Mouse (Mus musculus) stomach, postnatal 0 days (tissue): ENCODE data around the gene Gm11639. TPM values are rescaled to one million over a fixed set of nuclear protein-coding genes. Genes with fewer than 3 reads are reported as not detected.
A peak's percentile ranks its signal among the peaks of the same experiment; 100 is the strongest.

Experiments
- ATAC-seq: fragments of 200-750 bp; cut with Nextera tagmentation; 2 replicates; pipeline ENCODE4 v1.8.0; 2017; ENCODE audit not compliant: low FRiP score, low TSS enrichment
- DNase-seq: peaks from one replicate; pipeline ENCODE4 v3.0.0-alpha.2; 2016; ENCODE audit warnings: low spot score
- H3K27ac ChIP-seq: fragments of 300-500 bp; sonication (generic); replicated peaks from 2 replicates; pipeline ENCODE4 v1.5.1; 2014; ENCODE audit warnings: mild to moderate bottlenecking, control low read depth
- H3K27me3 ChIP-seq: fragments of 300-500 bp; sonication (generic); 2 replicates; pipeline ENCODE4 v1.6.1; 2014; ENCODE audit warnings: low read length; ENCODE audit not compliant: control insufficient read depth, insufficient read depth
- H3K36me3 ChIP-seq: fragments of 300-500 bp; sonication (generic); 2 replicates; pipeline ENCODE4 v1.6.1; 2014; ENCODE audit warnings: low read length, mixed read lengths; ENCODE audit not compliant: control insufficient read depth, insufficient read depth
- H3K4me1 ChIP-seq: fragments of 300-500 bp; sonication (generic); replicated peaks from 2 replicates; pipeline ENCODE4 v1.6.1; 2014; ENCODE audit warnings: antibody characterized with exemption; ENCODE audit not compliant: control insufficient read depth, insufficient read depth
- H3K4me2 ChIP-seq: fragments of 300-500 bp; sonication (generic); replicated peaks from 2 replicates; pipeline ENCODE4 v1.6.1; 2014; ENCODE audit warnings: low read depth, mild to moderate bottlenecking, control low read depth, moderate library complexity
- H3K4me3 ChIP-seq: fragments of 300-500 bp; sonication (generic); 2 replicates; pipeline ENCODE4 v1.5.1; 2014; ENCODE audit warnings: low read depth, low read length, control low read depth
- H3K9ac ChIP-seq: fragments of 300-500 bp; sonication (generic); 2 replicates; pipeline ENCODE4 v1.6.1; 2014; ENCODE audit warnings: mild to moderate bottlenecking, low read length, control low read depth, mixed read lengths
- H3K9me3 ChIP-seq: fragments of 300-500 bp; sonication (generic); 2 replicates; pipeline ENCODE4 v1.6.1; 2016; ENCODE audit warnings: low read length; ENCODE audit not compliant: control insufficient read depth
- CTCF ChIP-seq: IDR thresholded peaks from 2 replicates; pipeline ENCODE4 v1.5.1; 2016; ENCODE audit warnings: antibody characterized with exemption, low read depth, mild to moderate bottlenecking, moderate library complexity
- EP300 ChIP-seq: optimal IDR thresholded peaks from 2 replicates; pipeline ENCODE3; 2016; ENCODE audit warnings: antibody characterized with exemption
- WGBS: fragments of 180-500 bp; shearing (Covaris S2); extraction: QIAGEN DNeasy Blood & Tissue Kit; methylation state at CpG from one replicate; pipeline ENCODE4 v1.1.7; 2014; 5-methylcytosine and 5-hydroxymethylcytosine counted together
- polyA plus RNA-seq: library from polyadenylated mRNA; unstranded; fragments of >200 nt; fragmentation: Nextera tagmentation; extraction: Ambion mirVana; gene quantifications from 2 replicates; pipeline ENCODE4 v1.2.1, GENCODE M21; 2015

Gm11639 gene
- 0.01 TPM in 2 replicates for polyA plus RNA-seq

DNA sequence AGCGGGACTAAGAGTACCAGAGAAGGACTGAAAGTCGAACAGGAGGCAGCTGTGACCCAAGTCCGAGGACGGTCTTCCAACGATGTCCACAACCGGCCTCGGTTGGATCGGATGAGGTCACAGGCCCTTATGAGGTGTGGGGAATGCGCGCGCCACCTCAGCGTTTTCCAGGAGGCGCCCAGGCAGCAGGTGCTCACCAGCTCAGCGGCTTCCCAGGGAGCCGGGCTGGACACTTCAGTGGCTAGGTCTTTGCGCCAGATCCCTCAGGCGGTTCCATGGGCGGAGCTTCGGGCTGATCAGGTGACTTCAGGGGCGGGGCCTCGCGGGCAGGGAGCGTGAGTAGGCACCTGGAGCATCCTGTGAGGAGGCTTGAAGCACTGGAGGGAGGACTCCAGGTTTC, at the start of gene Gm11639:
Gm11639 (plus strand) TSS at position 160 of the 400 bp plus-strand sequence.
- TF ChIP-seq CTCF (no peak), EP300 (no peak)
- Histone ChIP-seq H3K9me3 (no peaks in the 10 kb centered on the region), H3K27me3 (no peaks in the 10 kb centered on the region), H3K4me2 (peak within 1 kb of the TSS; percentile 23; the same call in 1 of the 2 replicates), H3K9ac (no peak within 1 kb of the TSS), H3K4me1 (no peaks in the 10 kb centered on the region), H3K4me3 (no peak within 1 kb of the TSS), H3K36me3 (no peaks in the 10 kb centered on the region), H3K27ac (no peak within 1 kb of the TSS)
- 23% methylated on average over 23 of the region's 23 CpGs for WGBS
- peak; percentile 42 for DNase-seq
- ATAC-seq: peak; percentile 61; the same call in 1 of the 2 replicates

DNA sequence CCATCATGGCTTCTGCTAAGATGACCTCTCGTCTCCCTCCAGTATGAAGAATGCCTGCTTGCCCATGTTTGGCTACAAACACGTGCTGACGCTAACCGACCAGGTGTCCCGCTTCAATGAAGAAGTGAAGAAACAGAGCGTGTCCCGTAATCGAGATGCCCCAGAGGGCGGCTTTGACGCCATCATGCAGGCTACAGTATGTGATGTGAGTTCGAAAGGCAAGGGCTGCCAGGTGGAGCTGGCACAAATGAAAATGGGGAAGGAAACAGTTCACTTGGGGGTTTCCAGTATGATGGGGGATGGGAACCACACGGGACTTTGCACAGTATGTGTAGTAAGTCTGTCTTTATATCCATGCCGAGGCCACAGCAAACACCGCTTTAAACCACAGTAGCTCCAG, 48.5 kb upstream of the Gm11639 start:
- Histone ChIP-seq H3K27me3 (no peaks in the 10 kb centered on the region), H3K27ac (no peak overlapping the region), H3K9ac (no peak overlapping the region), H3K4me2 (no peak overlapping the region), H3K36me3 (peaks cover 2% of the 10 kb centered on the region), H3K9me3 (no peaks in the 10 kb centered on the region), H3K4me1 (no peaks in the 10 kb centered on the region), H3K4me3 (no peak overlapping the region)
- no peak for ATAC-seq
- no peak for TF ChIP-seq EP300
- no peak for TF ChIP-seq CTCF
- DNase-seq: no peak
- 86% methylated on average over 14 of the region's 14 CpGs for WGBS

DNA sequence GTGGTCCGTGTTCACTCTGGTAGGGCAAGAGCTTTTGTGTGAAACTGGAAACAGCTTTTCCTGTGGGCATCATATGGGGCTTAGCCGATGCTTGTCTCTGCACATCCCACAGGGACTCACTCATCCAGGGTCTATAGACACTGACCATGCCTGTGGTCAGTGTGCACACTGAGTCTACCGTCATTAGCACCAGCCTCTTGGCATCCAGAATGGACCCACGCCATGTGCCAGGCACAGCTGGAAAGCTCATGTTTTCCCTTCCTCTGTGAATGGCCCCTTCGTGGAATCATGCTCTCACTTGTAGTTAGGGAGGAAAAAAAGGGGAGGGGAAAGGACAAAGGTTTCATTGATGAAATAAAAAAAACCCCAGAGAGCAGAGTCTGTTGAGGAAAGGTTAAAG, 47.5 kb upstream of the Gm11639 start:
- peaks cover 2% of the 10 kb centered on the region for H3K36me3 ChIP-seq
- H3K9me3 ChIP-seq: no peaks in the 10 kb centered on the region
- no peak overlapping the region for H3K4me2 ChIP-seq
- WGBS: 79% methylated on average over 5 of the region's 5 CpGs
- no peak overlapping the region for H3K4me3 ChIP-seq
- H3K4me1 ChIP-seq: no peaks in the 10 kb centered on the region
- no peak for TF ChIP-seq EP300
- TF ChIP-seq CTCF: no peak
- no peak overlapping the region for H3K9ac ChIP-seq
- no peaks in the 10 kb centered on the region for H3K27me3 ChIP-seq
- H3K27ac ChIP-seq: no peak overlapping the region
- ATAC-seq: no peak
- no peak for DNase-seq

DNA sequence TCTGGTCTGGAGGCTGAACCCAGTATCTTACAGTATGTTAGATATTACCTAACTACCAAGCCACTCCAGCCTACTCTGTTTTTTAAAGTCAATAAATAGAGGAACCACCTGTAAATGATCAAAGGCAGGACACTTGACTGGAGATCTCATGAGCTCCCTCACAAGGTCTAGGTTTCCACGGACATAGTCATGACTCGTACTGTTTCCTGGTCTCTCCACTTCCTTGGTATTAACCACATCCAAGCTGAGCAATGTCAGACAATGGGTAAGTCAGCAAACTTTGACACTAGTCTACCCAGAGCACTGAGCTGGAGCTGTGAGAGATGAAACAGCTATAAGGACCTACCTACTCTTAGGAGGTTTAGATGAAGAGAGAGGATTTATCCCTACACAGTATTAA, 46.6 kb upstream of the Gm11639 start:
- Histone ChIP-seq H3K4me3 (no peak overlapping the region), H3K9me3 (no peaks in the 10 kb centered on the region), H3K9ac (no peak overlapping the region), H3K27ac (no peak overlapping the region), H3K4me2 (no peak overlapping the region), H3K27me3 (no peaks in the 10 kb centered on the region), H3K4me1 (no peaks in the 10 kb centered on the region), H3K36me3 (peaks cover 2% of the 10 kb centered on the region)
- no peak for DNase-seq
- no peak for ATAC-seq
- 77% methylated on average over 2 of the region's 2 CpGs for WGBS
- TF ChIP-seq EP300 (no peak), CTCF (no peak)

DNA sequence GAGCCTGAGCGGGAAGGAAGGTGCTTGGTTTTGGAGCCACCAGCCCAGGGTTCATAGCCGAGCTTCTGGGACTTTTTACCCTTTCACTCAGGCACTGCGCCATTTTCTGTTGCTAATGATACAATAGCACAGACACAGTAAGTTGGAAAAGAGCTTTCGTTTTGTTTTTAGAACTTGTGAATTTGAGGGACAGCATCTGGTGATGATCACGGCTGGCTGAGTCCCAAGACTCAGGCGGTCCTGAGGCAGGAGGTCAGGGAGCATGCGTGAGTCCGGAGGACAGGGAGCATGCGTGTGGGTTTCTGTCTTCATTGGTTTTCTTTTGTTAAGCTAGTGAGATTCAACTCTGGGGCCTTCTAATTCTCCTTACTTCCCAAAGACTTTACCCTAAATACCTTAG, 45.9 kb upstream of the Gm11639 start:
- TF ChIP-seq EP300 (no peak), CTCF (no peak)
- peaks cover 2% of the 10 kb centered on the region for H3K36me3 ChIP-seq
- no peak for ATAC-seq

DNA sequence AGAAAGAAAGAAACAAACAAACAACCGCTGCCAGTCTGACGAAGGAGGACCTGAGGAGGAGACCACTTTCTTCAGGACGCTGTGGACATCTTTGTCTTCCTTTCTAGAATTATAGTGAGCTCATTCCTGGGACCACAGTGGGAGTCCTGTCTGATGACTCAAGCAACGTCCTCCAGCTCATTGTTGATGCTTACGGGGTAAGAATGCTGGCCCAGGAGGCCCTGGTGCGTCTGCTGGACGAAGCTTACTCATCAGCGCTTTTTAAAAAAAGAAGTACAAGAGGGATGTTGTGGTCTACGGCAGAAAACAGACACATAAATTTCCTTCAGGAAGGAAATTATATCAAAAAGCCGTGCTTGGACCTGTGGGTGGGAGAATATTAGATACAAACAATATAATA, 44.6 kb upstream of the Gm11639 start:
- Histone ChIP-seq H3K9ac (no peak overlapping the region), H3K9me3 (no peaks in the 10 kb centered on the region), H3K36me3 (peaks cover 2% of the 10 kb centered on the region), H3K4me2 (no peak overlapping the region), H3K27me3 (no peaks in the 10 kb centered on the region), H3K27ac (no peak overlapping the region), H3K4me3 (no peak overlapping the region), H3K4me1 (no peaks in the 10 kb centered on the region)
- DNase-seq: no peak
- 72% methylated on average over 10 of the region's 10 CpGs for WGBS
- no peak for TF ChIP-seq CTCF
- no peak for TF ChIP-seq EP300
- ATAC-seq: no peak

More for the DNA sequence above, 45.9 kb upstream of the Gm11639 start:
- no peaks in the 10 kb centered on the region for H3K9me3 ChIP-seq
- H3K27ac ChIP-seq: no peak overlapping the region
- H3K4me2 ChIP-seq: no peak overlapping the region
- no peak for DNase-seq
- H3K9ac ChIP-seq: no peak overlapping the region
- WGBS: 72% methylated on average over 9 of the region's 9 CpGs
- H3K27me3 ChIP-seq: no peaks in the 10 kb centered on the region
- no peak overlapping the region for H3K4me3 ChIP-seq
- H3K4me1 ChIP-seq: no peaks in the 10 kb centered on the region
